In genomic region chr3:127462413-127462812, GRCm38 (mm10) we compare ENCODE assay signal across 24 mouse cellular contexts. TPM values are rescaled to one million over a fixed set of nuclear protein-coding genes. Genes with fewer than 3 reads are reported as not detected.
A peak's percentile ranks its signal among the peaks of the same experiment; 100 is the strongest.
DNase-seq lines count a peak whose midpoint lies in the region; ATAC-seq and TF ChIP-seq lines count a peak whose summit lies in the region.
"Had no signal": no experiment of that assay in that cellular context is flagged by ENCODE, and none has a peak within 500 bp of the region (broad histone marks: within the 10 kb centered on the region; RNA-seq: fewer than 3 reads in every experiment).

No protein-coding gene starts in this region.

- H3K4me3 ChIP-seq in forebrain, embryonic 10.5 days = no peak overlapping the region
- H3K4me3 ChIP-seq in forebrain, embryonic 12.5 days (replicated peaks) = no peak overlapping the region
- H3K4me3 ChIP-seq in midbrain, embryonic 11.5 days (ENCODE audit: low read depth, low read length) = no peak overlapping the region
- H3K4me3 ChIP-seq in midbrain, postnatal 0 days (ENCODE audit: low read depth, low read length) = no peak overlapping the region
- H3K4me3 ChIP-seq: embryonic facial prominence, embryonic 10.5 days; embryonic facial prominence, embryonic 12.5 days had no signal

- 62% methylated on average over 6 of the region's 6 CpGs for WGBS in forebrain, embryonic 10.5 days
- 72% methylated on average over 6 of the region's 6 CpGs for WGBS in forebrain, embryonic 12.5 days
- 60% methylated on average over 6 of the region's 6 CpGs for WGBS in midbrain, embryonic 11.5 days
- whole genome bisulfite sequencing in midbrain, postnatal 0 days = 80% methylated on average over 6 of the region's 6 CpGs

- peak overlapping the region; percentile 84; the same call in 1 of the 2 replicates for H3K27ac ChIP-seq in forebrain, embryonic 10.5 days
- no peak overlapping the region for H3K27ac ChIP-seq in forebrain, embryonic 12.5 days
- no peak overlapping the region for H3K27ac ChIP-seq in midbrain, embryonic 11.5 days (ENCODE audit: low read depth, low read length)
- no peak overlapping the region for H3K27ac ChIP-seq in midbrain, postnatal 0 days (ENCODE audit: low read depth, low read length)
- H3K27ac ChIP-seq: embryonic facial prominence, embryonic 10.5 days; embryonic facial prominence, embryonic 12.5 days had no signal

- intact Hi-C loops in heart, postnatal 36 days (cut with DNase I) = no loop called here

- DNase-seq in forebrain, embryonic 10.5 days (ENCODE audit: extremely low spot score, low spot score) = no peak
- peak; percentile 28 for DNase-seq in heart, adult 11 months
- no peak for DNase-seq in heart, postnatal 36 days
- peak; percentile 80 for DNase-seq in midbrain, embryonic 11.5 days (ENCODE audit: low spot score, missing footprints)
- DNase-seq in midbrain, postnatal 0 days (ENCODE audit: low spot score) = no peak
- DNase-seq: adrenal gland, adult 8-10 months; adrenal gland, postnatal 14 days; adrenal gland, postnatal 36 days; B cell, adult 2 months; cerebellum, adult 11-12 months; cerebellum, adult 2 months; cerebellum, adult 9-10 months; cerebellum, postnatal 10 days; cerebellum, postnatal 25 days; forebrain, postnatal 0 days had no signal

- peaks cover 52% of the 10 kb centered on the region for H3K4me1 ChIP-seq in forebrain, embryonic 10.5 days
- H3K4me1 ChIP-seq in forebrain, embryonic 12.5 days = peaks cover 24% of the 10 kb centered on the region
- H3K4me1 ChIP-seq in midbrain, embryonic 11.5 days (ENCODE audit: control insufficient read depth, insufficient read depth, low read length) = peaks cover 15% of the 10 kb centered on the region
- no peaks in the 10 kb centered on the region for H3K4me1 ChIP-seq in midbrain, postnatal 0 days (ENCODE audit: insufficient read depth, low read length)
- H3K4me1 ChIP-seq: embryonic facial prominence, embryonic 12.5 days had no signal

- H3K9ac ChIP-seq in forebrain, embryonic 12.5 days = no peak overlapping the region
- no peak overlapping the region for H3K9ac ChIP-seq in midbrain, embryonic 11.5 days (ENCODE audit: low read length)
- H3K9ac ChIP-seq in midbrain, postnatal 0 days (replicated peaks; ENCODE audit: low read length, poor library complexity, severe bottlenecking) = no peak overlapping the region
- H3K9ac ChIP-seq: embryonic facial prominence, embryonic 12.5 days; forebrain, postnatal 0 days had no signal

- no peak for ATAC-seq in forebrain, embryonic 12.5 days (ENCODE audit: low FRiP score)
- ATAC-seq in midbrain, embryonic 11.5 days (ENCODE audit: low FRiP score) = no peak
- ATAC-seq in midbrain, postnatal 0 days (ENCODE audit: low FRiP score) = no peak
- ATAC-seq: activated CD4-positive, CD25-positive, alpha-beta regulatory T cell, adult 4 months; CD4-positive, CD25-positive, alpha-beta regulatory T cell, adult 4 months; forebrain, embryonic 14.5 days; forebrain, postnatal 0 days; Patski had no signal

- no peak for TF ChIP-seq CTCF in midbrain, postnatal 0 days (IDR thresholded peaks at IDR 0.05)

- H3K27me3 ChIP-seq in forebrain, embryonic 10.5 days (ENCODE audit: poor library complexity, severe bottlenecking) = peaks cover 54% of the 10 kb centered on the region
- peaks cover 19% of the 10 kb centered on the region for H3K27me3 ChIP-seq in forebrain, embryonic 12.5 days
- H3K27me3 ChIP-seq in midbrain, embryonic 11.5 days (ENCODE audit: control insufficient read depth, insufficient read depth, low read length) = no peaks in the 10 kb centered on the region
- no peaks in the 10 kb centered on the region; the same call in 1 of the 2 replicates for H3K27me3 ChIP-seq in midbrain, postnatal 0 days (ENCODE audit: insufficient read depth, low read length)
- H3K27me3 ChIP-seq: CH12.LX, Patski had no signal

- H3K36me3 ChIP-seq in forebrain, embryonic 10.5 days (replicated peaks) = no peaks in the 10 kb centered on the region
- no peaks in the 10 kb centered on the region for H3K36me3 ChIP-seq in forebrain, embryonic 12.5 days (replicated peaks)
- H3K36me3 ChIP-seq in midbrain, embryonic 11.5 days (ENCODE audit: control insufficient read depth, insufficient read depth, low read length) = no peaks in the 10 kb centered on the region
- H3K36me3 ChIP-seq in midbrain, postnatal 0 days (ENCODE audit: insufficient read depth, low read length) = no peaks in the 10 kb centered on the region
- H3K36me3 ChIP-seq: embryonic facial prominence, embryonic 10.5 days; embryonic facial prominence, embryonic 12.5 days had no signal

- no peak overlapping the region for H3K4me2 ChIP-seq in forebrain, embryonic 12.5 days
- no peak overlapping the region for H3K4me2 ChIP-seq in midbrain, embryonic 11.5 days
- H3K4me2 ChIP-seq in midbrain, postnatal 0 days (ENCODE audit: low read depth, low read length, poor library complexity, severe bottlenecking) = no peak overlapping the region
- H3K4me2 ChIP-seq: embryonic facial prominence, embryonic 12.5 days had no signal

- H3K9me3 ChIP-seq in forebrain, embryonic 10.5 days = no peaks in the 10 kb centered on the region
- H3K9me3 ChIP-seq in forebrain, embryonic 12.5 days = no peaks in the 10 kb centered on the region
- no peaks in the 10 kb centered on the region for H3K9me3 ChIP-seq in midbrain, embryonic 11.5 days (ENCODE audit: control insufficient read depth, low read length)
- H3K9me3 ChIP-seq in midbrain, postnatal 0 days (ENCODE audit: low read length) = no peaks in the 10 kb centered on the region
- H3K9me3 ChIP-seq: embryonic facial prominence, embryonic 10.5 days; embryonic facial prominence, embryonic 12.5 days; G1E had no signal

RNA-seq across cellular contexts. Expression of gene Ank2, which starts 36.7 kb away (rescaled TPM):
- polyA plus RNA-seq in forebrain, embryonic 10.5 days (2016; fragmentation: Nextera tagmentation; extraction: Ambion mirVana) = 32.2 and 36.3 TPM in 2 replicates
- 118 and 121 TPM in 2 replicates for polyA plus RNA-seq in forebrain, embryonic 12.5 days (2016; fragmentation: Nextera tagmentation; extraction: Ambion mirVana)
- 100 to 1,000 TPM; 334 to 351 TPM for total RNA-seq in heart, postnatal 36 days (2021)
- polyA plus RNA-seq in midbrain, embryonic 11.5 days (2014; fragmentation: Nextera tagmentation; extraction: Ambion mirVana) = 66.6 and 74.5 TPM in 2 replicates
- 623 and 716 TPM in 2 replicates for total RNA-seq in midbrain, postnatal 0 days (2014; rRNA removed)
- 155 and 200 TPM in 2 replicates for polyA plus RNA-seq in midbrain, postnatal 0 days (2015; fragmentation: Nextera tagmentation; extraction: Ambion mirVana)

Comparison
In these comparisons a context has a peak if more than half of its experiments do, and no peak if none do; other contexts are left out.
1. DNase-seq: peak in heart, adult 11 months (single experiment) and midbrain, embryonic 11.5 days (single experiment); none in forebrain, embryonic 10.5 days (single experiment), heart, postnatal 36 days (0 of 2) and midbrain, postnatal 0 days (single experiment).